Mouse (Mus musculus): ENCODE measurements around the gene Aunip.

The Aunip gene

GRCm38 (mm10) chr4:134510845-134511411 lies at the start of gene Aunip:
Gene Aunip (plus strand): TSS chr4:134510999.
- DNase-seq: peak; percentile 98

DNA sequence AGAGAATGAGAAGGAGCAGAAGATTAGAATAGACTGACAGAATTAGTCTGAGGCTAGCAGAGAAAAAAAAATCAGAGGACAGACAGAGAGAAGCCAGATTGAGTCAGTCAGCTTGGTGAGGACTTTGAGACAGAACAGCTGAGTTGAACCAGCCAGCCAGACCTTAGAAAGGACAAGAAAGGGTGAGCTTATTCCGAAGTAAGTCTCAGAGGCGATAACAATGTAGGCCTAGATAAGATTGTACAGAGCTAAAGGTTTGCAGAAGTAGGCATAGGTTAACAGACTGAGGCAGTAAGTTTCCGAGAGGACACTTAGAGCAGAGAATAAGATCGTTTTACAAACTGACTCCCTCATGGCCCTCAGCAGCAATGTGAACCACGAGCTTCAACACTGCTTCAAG lies 49.5 kb upstream of the Aunip start:
- no peak for DNase-seq

GRCm38 (mm10) chr4:134465789-134466188 lies 45.0 kb upstream of the Aunip start:
- DNase-seq: no peak

DNA sequence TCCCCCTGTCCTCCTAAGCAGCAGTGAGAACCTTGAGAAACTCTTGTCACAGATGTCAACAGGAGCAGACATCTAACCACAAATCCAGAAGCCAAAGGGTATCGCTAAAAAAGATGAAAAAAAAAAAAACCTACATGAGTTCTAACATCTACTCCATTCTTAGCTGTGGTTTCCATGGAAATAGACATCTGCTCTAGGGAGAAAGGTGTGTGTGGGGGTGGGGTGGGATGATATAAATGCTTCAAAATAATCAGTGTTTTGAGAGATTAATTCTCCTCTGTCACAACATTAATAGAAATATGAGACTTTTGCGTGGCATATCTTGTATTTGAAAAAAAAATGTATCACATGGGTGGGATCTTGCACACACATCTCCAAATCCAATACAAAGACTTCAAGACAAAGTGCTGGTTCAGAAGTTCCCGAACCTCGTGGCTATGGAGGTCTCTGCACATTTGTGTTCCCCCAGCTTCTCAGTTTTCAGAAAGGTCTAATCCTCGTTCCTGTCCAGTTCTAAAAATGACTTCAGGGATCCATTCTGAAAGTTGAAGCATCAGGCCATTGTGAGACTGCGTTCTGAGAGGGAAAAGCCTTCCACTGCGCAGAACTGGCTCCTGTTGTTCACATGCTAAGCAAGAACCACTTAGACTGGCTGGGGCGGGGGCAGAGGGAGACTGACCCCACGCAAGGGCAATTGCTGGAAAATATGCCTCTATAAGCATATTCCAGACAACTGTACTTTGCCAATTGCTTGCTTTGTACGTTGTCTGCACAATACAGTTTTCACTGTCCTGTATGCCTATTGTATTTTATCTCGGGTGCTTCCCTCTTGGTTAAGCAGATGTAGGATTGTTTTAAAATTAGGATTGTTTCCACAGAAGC lies 44.2 kb upstream of the Aunip start:
- DNase-seq: no peak

- peak; percentile 75 for DNase-seq
Observed at GRCm38 (mm10) chr4:134467435-134468214, 43.2 kb upstream of the Aunip start.

DNA sequence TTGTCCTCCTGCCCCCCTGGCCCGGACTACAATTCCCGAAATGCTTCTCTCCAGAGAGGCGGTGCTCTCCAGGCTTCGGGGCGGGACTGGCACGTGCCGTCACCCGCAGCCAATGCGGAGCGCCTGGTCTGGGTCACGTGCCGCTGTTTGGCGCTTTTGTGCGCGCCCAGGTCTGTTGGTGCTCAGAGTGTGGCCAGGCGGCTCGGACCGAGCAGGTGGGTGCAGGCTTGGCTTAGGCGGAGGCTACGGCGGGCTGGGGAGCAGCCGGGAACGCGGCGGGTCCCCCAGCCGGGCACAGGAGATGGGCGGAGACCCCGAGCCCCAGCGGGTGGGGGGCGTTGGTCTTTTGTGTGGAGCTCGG lies 42.6 kb upstream of the Aunip start, which contains the start of gene Stmn1:
Gene Stmn1 (plus strand): TSS at position 106 of the 361 bp plus-strand sequence.
- DNase-seq: peak; percentile 99

GRCm38 (mm10) chr4:134468578-134469266 lies 42.1 kb upstream of the Aunip start:
- peak; percentile 97 for DNase-seq

DNA sequence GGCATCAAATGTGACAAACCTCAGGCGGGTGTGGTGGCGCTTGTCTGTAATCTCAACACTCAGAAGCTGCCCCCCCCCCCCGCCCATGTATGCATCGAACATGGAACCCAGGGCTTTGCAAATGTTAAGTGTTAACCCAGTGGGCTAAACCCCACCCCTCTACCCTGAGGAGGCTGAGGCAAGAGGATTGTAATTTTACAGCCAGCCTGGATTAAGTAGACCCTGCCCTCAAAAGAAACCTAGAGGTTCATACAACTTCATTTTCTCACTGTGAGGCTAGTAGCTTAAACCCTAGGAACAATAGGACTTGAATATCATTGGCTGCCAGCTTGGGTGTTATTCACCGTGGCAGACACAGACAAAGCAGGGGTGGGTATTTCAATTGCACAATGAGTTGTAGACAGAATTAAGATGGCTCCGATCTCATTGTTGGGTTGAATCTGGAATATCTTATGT lies 41.4 kb upstream of the Aunip start:
- DNase-seq: peak; percentile 44

GRCm38 (mm10) chr4:134469985-134470384 lies 40.8 kb upstream of the Aunip start:
- no peak for DNase-seq

DNA sequence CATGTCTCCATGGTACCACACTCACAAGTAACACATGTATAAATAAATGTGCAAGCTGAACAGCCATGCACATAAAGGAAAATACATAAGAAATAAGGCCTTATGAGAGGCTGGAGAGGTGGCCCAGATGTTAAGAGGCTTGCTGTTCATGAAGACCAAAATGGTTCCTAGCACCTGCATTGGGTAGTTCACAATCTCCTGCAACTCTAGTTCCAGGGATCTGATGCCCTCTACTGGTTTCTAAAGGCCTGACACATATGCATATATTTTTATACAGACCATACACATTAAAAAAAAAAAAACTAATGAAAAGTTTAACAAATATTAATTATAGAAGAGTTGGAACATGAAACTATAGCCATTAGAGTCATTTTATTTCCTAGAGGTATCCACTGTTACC lies 39.3 kb upstream of the Aunip start:
- DNase-seq: no peak

DNA sequence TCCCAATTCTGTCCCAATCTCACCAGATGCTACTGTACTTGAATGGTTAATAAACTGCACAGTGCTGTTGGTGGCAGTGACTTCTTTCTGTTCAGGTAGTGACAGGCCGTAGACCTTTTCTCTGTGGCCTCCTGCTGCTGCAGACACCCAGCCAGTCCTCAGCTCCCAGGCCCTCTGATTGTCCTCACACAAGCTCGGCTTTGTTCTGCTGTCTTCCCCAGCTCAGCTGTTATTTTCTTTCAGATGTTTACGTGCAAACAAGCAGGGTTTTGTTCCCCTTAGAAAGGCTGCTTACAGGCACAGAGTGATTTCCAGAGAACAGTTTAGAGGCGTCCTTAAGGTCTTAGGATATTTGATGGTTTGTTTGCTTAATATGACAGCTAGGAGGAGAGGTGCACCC lies 37.0 kb upstream of the Aunip start:
- no peak for DNase-seq

GRCm38 (mm10) chr4:134474240-134474639 lies 36.6 kb upstream of the Aunip start:
- DNase-seq: no peak

DNA sequence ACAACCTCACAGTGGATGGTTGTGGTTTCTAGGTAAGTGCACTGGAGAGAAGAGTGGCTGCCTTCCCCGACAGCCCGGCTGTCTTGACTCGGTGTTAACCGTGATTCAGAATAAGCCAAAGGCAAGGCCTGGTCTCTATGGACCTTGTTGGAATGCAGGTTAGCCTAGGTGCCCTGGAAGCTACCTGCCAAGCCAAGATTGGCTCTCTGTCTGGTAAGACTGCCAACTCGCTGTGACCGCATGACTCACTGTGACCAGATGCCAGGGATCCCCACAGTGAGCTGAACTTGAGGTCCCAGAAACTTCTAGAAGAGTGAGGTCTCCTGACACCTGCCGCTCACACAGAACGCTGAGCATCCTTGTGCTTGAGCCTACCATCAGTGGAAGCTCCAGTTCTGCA lies 33.9 kb upstream of the Aunip start:
- no peak for DNase-seq

DNA sequence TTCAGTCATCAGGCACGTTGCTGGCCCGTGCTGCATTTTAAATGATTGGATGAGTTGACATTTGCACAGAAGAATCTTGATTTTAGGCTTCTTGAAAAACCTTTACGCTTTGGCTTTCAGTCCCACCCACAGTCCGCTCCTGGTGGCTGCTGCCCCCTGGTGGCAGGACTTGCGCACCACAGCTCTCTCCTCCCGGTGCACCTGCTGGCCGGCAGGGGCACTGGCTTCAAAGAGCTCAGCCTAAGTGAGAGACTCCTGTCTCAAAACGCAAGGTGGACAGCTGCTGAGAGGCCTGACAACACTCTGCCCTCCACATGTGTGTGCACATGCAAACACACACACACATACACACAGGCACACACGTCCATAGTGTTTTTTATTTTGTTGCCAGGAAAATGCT lies 32.8 kb upstream of the Aunip start:
- DNase-seq: peak; percentile 84

DNA sequence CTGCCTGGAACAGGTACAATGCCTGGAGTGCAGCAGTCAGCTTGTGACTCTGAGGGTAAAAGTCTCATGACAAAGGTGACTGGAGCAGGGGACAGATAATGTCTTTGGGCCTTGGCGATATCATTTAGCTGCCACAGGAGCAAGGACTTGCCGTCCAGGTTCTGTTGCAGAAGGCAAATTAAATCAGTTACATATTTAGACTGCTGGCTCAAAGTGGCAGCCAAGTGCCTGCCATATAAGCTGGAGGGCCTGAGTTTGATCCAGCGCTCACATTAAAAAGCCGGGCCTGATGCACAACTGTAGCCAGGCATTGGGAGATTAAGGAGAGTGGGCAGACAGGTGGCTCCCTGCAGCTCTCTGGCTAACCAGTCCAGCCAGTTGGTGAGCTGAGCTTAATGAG lies 31.0 kb upstream of the Aunip start:
- no peak for DNase-seq

GRCm38 (mm10) chr4:134480864-134481263 lies 29.9 kb upstream of the Aunip start:
- DNase-seq: peak; percentile 79

GRCm38 (mm10) chr4:134481270-134481669 lies 29.5 kb upstream of the Aunip start:
- DNase-seq: no peak

DNA sequence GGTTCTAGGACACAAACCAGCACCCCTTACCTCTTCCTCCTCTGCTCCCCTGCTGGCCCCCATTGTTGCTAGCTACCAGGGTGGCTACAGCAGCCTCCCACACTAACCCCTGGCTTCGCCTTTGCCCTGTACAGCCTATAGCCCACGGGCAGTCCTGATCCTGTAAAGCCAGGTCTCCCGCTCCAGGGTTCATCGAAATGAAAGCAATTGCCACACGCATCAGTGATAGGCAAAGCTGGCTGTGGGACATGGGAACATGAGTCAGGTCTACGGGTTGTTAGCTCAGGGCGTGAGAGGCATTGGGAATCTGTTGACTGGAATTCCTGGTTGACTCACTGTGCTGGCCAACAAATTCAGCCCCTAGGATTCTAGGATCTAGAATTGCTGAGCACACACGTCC lies 28.4 kb upstream of the Aunip start:
- no peak for DNase-seq

GRCm38 (mm10) chr4:134483078-134483688 lies 27.6 kb upstream of the Aunip start:
- DNase-seq: no peak

DNA sequence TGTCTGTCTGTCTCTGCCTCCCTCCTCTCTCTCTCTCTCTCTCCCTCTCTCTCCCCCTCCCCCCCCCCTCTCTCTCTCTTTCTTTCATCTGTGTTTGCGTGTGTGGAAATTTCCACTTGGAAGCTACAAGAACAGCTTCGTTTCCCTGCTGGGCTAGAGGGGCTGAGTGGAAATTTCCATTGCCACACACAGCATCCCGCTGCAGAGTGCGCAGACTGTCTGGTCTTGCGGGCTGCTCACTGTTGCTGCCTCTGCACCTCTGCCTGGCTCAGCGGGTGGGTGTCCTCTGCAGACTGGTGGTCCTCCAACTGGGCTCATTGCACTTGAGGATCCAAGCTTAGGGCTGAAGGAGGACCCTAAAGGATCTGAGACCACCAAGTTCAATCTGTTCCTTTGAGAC lies 27.1 kb upstream of the Aunip start:
- no peak for DNase-seq

- no peak for DNase-seq
Observed at GRCm38 (mm10) chr4:134484231-134484630, 26.6 kb upstream of the Aunip start.

- no peak for DNase-seq
Observed at GRCm38 (mm10) chr4:134485151-134485900, 25.5 kb upstream of the Aunip start.
